Mouse (Mus musculus): Measurements from ENCODE around the gene Kazn.

The Kazn gene

DNA sequence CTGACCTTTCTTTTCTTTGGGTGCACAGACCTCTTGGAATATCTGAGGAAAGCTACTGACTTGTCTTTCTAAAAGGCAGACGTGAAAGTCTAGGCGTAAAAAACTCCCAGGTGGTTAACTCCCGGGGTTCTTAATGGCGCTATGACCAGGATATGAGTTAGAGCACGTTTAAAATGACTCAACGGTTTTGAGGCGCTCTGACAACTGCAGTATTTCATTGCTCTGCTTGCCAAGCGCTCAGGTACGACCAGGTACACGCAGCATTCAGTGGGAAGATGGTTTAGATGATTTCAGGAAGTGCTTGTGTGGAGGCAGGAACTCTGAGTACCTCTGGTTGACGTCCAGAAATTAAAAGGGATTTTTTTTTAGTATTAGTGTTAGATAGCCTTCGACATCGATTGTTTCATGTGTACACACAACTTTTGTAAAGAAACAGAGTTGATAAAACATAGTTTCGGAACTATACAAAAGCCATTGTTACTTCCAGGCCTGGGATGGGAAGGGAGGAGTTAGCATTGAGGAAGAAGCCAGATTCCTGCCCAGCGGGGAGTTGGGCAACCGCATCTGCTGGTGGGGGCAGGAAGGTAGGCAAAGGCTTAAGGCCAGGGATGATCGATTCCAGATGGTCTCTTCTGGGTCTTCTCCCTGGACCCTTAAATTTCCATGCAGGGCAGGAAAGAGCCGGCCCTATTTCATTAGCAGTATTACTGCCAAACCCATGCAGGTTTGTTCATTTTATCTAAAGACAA lies 167.8 kb downstream of the Kazn start:
- DNase-seq = no peak

DNA sequence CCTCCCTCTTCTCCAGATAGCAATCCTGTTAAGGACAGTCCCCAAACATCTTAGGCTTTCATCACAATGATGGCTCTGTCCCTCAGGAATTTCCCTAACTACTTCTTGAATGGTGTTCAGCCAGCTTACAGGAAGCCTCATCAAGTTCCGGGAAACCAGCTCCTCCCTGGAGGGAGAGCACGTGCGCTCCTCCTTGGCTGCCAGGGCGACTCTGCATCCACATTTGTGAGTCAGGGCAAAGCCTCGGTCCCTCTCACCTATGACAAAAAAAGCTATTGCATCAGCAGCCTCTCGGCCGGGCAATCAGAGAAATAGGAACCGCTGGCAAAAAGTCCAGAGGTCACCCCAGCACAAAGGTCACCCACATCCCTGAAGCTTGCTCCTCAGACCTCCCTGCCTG lies 168.4 kb downstream of the Kazn start:
- DNase-seq = peak; percentile 35 to 45

DNA sequence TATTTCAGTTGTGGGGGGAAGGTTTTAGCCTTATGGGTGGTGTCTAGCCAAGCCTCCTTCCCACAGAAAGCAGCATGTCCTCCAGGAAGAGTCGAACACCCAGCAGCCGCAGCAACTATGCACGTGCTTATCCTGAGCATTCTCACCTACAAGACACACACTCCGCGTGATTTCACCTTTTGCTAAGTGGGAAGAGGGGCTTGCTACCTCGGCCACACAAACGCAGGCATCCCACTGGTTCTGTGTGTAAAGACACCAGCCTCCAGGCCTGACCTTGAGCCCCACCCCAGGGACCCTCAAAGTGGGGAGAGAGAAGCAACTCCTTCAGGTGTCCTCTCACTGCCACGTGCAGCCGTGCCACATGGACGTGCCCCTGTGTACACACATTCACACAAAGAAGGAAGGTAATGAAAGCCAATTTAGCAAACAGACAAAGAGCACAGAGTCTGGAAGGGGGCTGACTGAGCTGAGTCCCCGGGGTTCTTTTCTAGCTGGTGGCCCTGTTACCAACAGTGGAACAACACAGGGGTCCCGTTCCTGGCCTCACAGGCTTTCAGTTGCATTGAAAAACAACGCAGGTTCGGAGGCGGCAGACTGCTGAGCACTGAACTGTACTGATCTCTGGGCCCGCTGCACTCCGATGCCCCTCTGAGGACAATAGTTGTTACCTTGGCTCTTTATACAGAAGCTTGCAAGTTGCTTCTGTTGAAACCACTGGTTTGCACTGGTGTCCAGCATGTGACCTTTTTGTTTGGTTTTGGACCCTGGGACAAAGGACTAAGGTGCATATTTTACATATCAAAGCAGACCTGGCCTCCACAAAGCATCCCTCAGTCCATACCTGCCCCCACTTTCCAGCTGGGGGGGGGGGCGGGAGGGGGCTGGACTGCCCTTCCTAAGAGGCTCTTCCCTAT lies 170.0 kb downstream of the Kazn start:
- DNase-seq = no peak

DNA sequence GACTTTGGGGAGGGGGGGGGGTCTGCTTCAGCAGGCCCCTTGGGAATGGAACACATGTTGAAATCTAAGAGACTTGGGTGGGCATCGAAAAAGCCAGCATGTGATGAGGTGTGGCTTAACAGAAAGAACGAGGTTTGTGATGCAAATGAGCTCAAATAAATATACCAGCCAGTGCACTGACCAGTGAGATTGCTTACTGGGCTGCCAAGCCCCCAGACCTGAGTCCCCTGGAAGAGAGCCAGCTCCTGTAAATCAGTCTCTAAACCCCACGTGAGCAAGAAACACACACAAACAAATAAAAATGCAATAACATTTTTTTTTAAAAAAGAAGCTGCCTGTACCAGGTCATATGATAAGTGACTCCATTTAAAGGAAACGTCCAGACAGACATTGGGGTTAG lies 172.6 kb downstream of the Kazn start:
- no peak for DNase-seq

DNA sequence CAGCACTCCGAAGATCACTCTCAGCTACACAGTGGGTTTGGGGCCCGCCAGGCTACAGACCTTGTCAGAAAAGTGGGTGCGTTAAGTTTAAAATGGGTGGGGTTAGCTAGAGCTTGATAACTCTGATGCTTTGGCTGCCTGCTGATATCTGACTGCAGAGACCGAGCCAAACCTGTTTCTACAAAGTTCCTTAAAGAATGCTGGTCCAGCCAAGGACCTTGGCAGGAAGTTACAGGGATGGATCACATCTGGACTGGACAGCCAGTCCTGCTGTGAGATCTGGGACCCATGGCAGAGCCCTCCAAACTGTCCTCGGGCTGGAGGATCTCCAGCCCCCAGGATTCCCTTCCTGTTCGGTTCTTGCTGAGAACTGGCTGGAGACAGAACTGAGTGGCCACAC lies 173.4 kb downstream of the Kazn start:
- DNase-seq = peak in 1 of 2 experiments; percentile 72

DNA sequence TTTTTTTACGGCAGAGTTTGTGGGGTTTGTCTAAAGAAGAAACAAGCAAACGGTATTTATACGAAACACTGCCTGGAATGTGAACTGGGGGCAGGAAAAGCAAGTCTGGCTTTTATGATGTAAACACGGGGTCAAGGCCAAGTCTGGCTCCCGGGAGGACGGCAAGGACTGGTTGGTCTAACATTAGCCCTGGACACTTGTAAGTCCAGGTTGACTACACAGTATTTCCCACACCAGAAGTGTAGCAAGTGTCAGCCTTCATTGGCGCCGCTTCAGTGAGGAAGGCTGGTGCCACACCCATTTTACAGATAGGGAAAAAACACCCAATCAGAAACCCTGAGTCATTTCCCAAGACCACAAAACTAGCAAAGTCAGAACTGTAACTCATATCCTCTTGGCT lies 173.9 kb downstream of the Kazn start:
- peak; percentile 44 to 63 for DNase-seq

DNA sequence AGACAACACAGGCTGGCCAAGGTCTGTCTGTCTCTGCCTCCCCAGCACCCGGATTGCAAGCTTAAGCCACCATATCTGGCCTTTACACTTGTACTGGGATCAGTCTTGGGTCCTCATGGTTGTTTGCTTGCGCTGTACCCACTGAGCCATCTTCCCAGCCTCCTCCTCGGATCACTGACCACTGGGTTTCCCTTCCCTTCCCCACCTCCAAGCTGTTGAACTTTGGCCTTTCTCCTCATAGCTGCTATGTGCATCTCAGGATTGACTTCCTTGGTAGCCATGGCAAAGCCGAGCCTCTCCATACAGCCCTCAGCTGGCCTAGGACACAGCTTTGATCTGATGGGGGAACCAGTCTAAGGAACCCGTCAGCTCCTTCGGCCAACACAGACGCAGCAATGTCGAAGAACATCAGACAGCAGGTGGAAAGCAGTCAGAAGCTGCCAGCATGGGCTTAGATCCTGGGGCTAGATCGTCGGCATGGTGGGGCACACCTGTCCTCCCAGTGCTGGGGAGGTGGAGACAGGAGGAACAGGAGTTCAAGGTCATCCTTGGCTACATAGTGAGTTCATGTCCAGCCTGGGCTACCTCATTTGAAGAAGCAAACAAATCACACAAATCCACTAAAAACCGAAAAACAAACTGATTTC lies 174.5 kb downstream of the Kazn start:
- no peak for DNase-seq

DNA sequence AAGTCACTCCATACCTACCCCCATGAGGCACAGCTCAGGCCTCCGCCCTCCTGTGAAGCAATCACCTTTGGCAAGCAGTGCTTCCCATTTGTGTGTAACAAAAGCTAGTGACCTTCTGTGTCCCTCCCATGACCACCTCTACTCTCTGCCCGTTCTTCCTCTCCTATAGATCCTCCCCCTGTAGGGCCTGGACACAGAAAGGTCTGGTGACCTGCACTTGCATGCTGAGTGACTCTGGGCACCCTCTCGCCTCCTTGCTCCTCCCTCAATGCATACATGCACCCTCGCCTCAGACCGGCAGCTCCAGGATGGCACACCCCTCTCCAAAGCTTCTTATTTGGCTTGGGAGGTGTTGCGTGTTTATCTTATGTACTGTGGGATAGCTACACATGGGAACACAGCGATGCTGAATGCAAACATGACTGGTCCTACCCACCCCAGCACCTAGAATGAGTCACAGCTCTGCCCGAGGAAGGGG lies 176.1 kb downstream of the Kazn start:
- peak; percentile 44 to 48 for DNase-seq

DNA sequence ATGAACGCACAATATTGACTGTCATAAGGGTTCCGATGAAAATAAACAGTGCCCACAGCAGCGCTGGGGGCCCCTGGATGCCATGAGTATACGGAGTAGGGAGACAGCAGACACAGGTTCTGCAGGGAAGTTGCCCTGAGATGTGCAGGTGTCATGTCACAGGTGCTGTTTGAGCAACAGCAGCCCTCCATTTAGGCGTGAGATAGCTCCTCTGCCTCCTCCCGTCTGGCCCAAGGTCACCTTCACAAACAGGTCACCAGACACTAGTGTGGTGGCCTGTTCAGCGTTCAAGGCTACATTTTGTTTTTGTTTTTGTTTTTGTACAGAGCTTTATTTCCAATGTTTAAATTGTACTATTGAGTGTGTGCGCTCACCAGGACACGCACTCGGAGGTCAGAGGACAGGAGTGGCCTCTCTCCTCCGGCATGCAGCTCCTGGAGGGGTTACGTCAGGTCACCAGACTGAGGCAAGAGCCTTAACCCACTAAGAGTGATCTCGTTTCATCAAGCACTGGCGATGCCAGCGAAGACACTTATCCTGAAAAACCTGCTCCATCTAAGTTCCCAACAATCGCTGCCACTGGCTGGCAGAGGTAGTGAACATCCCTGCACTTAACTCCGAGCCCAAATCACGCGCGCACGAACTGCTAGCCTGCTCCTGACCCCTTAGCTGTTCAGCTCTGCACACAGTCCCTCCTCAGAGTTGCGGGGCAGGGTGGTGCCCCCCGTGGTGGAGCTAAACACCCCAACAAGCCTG lies 177.5 kb downstream of the Kazn start:
- DNase-seq = no peak

DNA sequence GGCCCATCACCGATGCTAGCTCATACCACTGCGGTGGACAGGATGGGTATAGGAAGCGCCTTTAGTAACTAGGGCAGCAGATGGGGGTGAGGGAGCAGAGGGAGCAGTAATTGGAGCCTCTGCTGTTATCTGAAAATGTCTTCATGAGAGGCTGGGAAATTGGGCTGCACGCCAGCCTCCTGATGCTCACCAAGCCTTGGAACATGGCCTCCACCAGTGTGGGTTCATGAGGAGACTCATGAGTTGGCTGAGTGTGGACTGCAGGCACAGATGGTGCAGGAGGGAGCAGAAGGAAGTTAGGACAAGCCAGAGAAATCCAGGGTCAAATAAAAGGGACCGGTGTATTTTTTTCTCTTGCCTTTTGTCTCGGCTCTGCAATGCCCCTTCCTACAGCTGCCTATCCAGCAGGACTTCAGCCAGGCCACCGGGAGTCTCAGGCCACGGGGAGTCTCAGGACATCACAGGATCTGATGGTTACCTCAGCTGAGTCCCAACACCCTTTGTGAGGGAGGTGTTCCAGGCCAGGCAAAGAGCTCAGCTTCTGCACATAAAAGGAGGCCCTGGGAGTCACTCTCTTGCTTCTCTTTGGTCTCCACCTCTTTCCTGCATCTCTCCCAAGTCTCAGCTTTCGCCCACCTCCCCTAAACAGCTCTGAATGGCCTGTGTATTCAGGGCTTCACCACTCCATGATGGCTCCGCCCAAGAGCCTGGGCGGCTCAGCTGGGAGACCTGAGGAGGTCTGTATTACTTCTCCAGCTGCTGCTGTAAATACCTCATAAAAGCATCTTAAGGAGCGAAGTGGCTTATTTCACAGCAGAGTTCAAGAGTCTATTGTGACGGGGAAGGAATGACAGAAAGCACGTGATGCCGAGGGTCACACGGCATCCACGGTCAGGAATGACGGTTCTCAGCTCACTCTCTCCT lies 178.5 kb downstream of the Kazn start:
- peak in 1 of 2 experiments; percentile 50 for DNase-seq

DNA sequence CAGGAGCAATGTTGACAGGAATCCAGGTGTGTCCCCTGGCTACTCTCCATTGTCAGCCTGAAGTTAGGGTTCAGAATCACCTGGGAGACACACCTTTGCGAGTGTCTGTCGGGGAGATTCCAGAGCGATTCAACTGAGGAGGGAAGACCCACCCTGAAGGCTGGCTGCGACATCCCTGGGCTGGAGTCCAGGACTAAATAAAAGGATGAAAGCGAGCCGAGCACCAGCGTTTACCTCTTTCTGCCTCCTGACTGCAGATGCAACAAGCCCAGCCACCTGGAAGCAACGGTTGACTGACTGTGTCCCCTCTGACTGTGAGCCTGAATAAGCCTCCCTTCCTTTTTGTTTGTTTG lies 179.4 kb downstream of the Kazn start:
- DNase-seq = no peak

DNA sequence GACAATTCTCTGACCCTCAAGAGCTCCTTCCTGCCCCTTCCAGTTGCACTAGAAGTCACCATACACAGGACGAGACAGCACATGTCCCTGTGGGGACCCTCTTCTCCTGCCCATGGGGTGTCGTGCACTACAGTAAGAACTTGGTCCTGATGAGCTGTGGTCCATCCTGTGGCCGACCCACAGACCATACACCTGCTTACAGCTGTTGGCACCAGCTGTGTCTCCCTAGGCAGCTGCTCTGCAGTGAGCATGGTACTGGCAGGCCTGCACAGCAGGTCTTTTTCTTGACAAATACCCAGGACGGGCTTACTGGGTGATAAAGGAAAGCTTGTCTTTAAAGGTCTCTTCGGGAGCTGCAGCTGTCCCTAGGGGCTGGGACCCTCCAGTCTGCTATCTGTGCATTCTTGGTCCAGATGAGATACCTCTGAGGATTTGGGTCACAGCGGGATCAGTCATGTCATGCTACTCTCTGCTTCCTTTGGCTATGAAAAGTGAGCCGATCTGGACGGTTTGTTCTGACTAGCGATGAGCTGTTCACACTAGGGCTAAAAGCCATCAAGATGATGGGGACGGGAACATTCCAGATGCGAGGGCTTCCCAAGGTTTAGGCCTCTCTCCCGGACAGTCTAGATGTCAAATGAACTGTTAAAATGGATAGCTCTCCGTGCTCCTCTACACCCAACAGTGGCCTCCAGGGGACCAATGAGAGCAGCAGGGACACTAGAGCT lies 179.9 kb downstream of the Kazn start:
- DNase-seq = no peak

DNA sequence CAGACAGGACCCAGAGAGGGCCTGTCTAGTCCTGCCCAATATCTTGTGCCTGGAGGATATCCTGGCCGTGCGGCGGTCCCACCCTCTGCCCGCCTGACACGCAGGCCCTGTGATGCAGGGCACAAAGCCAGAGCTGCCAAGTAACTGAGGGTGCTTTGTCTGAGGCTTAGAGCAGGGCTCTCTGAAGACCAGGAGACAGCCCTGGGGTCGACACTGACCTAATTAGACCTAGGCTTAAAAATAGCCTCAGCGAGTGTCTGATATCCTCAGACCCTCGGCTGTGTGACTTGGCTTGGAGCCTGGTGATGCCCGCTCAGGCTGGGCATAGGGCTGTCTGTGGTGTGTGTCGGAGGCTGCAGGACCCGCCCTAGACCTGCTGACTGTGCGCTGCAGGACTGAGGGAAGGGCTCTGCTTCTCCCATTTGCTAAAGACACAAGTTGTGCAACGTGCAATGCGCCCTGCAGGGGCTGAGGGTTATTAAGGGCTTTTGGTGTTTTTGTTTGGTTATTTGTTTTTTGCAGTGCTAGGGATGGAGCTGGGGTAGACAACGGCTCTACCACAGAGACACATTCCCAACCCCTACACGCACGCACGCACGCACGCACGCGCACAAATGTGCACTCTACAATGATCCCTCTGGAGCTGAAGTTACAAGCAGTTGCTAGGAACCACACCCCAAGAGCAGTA lies 181.5 kb downstream of the Kazn start:
- no peak for DNase-seq

DNA sequence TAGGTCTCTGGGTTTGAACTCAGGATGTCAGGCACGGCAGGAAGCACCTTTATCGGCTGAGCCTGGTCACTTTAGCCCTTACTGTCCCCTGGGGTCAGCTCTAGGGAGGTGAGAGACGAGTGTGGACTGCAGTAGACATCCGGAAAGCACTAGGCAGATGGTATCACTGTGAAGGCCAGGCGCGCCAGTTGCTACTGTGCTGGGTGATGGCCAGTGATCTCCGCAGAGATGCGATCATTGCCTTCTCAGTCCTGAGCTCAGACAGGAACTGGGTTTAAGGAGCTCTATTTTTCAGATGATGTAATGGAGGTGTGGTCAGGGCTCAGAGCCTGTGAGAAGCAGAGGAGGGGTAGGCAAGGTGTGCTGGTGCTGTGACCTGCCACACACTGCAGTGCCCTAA lies 183.6 kb downstream of the Kazn start:
- DNase-seq = no peak

DNA sequence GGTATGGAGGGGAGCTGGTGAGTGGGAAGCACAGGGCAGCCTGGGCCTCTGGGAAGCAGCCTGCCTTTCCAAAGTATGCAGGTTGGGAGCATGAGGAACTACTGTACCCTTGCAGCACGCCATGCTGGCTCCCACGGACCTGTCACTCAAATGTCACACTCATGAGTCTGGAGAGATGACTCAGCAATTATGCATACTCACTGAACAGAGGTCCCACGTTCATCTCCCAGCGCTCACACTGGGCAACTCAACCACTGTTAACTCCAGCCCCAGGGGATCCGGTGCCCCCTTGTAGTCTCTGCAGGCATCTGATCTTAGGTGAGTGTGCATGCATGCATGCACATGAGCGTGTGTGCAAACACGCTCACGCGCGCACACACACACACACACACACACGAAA lies 184.6 kb downstream of the Kazn start:
- no peak for DNase-seq

DNA sequence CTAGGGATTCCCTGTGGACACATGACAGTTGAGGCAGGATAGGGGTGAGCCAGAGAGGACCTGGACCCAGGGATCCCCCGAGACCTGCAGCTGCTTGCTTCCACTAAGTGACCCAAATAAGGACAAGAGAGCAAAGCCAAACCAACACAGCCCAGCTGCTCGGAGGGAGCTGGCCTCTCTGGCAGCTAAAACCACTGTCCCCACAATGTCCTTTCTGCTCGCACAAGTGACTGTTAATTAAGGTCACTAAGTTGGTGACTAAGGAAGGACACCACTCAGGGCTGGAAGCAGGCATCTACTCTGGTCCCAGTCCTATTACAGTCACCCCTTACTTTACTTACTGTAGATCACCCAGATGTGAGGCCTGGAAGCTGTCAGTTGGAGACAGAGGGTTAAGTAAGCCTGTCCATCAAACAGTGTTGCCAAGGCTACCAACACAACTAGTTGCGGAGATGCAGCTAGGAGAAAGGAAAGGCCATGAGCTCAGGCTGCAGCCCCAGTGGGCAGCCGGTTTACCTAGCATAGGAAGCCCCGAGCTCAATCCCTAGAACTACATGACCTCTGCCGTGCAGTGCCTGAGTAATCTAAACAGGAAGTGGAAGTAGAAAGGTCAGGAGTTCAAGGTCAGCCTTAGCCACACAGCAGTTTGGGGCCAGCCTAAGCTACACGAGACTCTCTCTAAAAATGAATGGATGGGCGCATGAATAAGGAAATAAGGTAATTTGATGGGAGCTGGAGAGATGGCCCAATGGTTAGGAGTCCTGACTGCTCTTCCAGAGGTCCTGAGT lies 185.3 kb downstream of the Kazn start:
- no peak for DNase-seq

DNA sequence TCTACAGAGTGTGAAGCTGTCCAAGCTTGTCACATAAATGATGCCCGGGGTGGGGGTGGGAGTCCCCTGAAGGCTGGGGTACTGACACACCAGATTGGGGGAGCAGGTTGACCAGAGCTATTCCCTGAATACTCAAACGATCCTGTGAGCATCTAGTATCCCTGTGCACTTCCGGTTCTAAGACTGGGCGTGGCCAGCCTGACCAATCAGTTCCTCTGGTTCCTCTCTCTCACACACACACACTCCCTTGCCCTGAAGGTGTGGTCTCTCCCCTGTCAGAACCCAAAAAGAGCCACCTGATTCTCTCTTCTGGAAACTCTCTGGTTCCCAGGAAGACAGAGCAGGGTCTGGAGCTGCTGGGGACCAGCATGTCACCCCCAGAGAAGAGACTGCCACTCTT lies 185.9 kb downstream of the Kazn start:
- DNase-seq = no peak

DNA sequence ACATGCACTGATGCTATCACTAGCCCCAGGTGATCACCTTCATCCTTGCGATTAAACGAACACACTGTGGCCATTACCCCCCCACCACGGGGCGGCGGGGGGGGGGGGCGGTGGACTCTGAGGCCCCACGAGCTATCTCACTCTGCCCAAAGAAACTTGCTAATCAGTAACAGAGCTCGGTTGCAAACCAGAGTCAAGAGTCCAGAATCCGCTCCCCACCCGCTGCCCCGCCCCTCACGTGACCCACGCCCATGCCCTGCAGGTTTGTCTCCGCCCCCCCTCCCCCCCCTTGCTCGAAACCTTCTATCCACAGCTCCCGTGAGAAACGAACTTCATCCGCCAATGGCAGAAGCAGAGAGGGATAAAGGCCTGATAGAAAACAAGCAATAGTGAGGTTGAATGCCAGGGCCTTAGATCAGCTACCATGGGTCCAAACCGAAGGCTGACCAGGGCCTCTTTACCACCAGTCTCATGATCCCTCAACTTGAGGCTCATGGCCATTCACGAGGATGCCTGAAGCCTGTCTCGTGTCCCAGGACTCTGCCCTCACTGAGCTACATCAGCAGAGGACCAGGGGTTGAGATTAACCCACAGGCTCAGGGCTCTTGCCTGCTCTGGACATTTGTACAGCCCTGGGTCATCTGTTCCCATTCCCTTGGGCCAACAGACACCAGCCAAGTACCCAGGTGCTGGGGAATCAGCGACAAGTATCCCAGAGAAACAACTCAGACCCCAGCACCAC lies 186.6 kb downstream of the Kazn start:
- DNase-seq = no peak
